Mouse (Mus musculus) hematopoietic multipotent progenitor cell, adult 10-12 weeks (in vitro differentiated cells): Measurements from ENCODE around the gene Enpp6. TPM values are rescaled to one million over a fixed set of nuclear protein-coding genes. Genes with fewer than 3 reads are reported as not detected.

Experiments used
- polyA plus RNA-seq: library from polyadenylated mRNA; stranded (reverse); fragments of >175 nt; gene quantifications from 2 replicates; pipeline ENCODE4 v1.2.3, GENCODE M21; 2012; ENCODE audit warnings: low replicate concordance

Enpp6 gene
- polyA plus RNA-seq, result 0.02 and 0.11 TPM in 2 replicates

DNA sequence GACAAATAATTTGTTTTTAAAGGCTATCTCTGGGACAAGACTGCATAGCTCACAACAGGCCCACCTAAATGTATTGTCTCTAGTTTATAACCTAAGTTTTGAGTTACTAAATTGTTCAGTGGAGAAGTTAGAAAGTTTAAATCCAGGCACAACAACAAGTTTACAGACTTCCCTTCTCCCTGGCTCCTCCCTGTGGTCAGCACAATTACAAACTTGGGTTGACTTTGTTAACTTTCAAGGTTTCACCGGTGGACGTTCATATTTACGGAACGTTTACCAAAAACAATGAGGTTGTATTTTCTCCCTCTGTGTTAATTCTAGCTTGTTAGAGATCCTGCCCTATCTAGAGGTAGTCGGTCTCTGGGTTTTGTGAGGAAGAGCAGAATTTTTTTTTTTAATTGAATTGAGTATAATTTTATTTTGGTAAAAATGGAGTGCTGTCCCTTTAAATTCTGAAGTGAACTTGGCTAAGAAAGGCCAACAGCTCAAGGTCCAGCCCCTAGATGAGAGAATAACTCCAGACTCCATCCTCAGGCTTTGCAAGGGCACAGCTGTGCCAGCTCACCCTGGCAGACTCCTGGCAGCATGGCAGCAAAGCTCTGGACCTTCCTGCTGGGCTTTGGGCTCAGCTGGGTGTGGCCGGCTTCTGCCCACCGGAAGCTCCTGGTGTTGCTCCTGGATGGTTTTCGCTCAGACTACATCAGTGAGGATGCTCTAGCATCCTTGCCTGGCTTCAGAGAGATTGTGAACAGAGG, at the start of gene Enpp6:
Enpp6 (plus strand) TSS at position 502 of the 755 bp plus-strand sequence.

Other genes with a start within 250 kb of the Enpp6 start
- 34.2 and 85.6 TPM in 2 replicates for gene Irf2, start 247.2 kb upstream of the Enpp6 start, polyA plus RNA-seq